Mouse (Mus musculus) limb, embryonic 11.5 days (tissue): Measurements from ENCODE around the gene Ciz1. TPM values are rescaled to one million over a fixed set of nuclear protein-coding genes. Genes with fewer than 3 reads are reported as not detected.

ENCODE experiments used
- ATAC-seq: fragments of 200-750 bp; cut with Nextera tagmentation; 2 replicates; pipeline ENCODE4 v1.8.0; 2017; ENCODE audit warnings: low read depth; ENCODE audit not compliant: insufficient number of reproducible peaks, low FRiP score, low TSS enrichment
- DNase-seq: peaks from one replicate; pipeline ENCODE4 v3.0.0-alpha.2; 2015; ENCODE audit warnings: low spot score
- H3K27ac ChIP-seq: fragments of 300-500 bp; sonication (generic); replicated peaks from 2 replicates; pipeline ENCODE4 v1.5.1; 2014; ENCODE audit warnings: low read depth, mild to moderate bottlenecking, low read length
- H3K27me3 ChIP-seq: fragments of 300-500 bp; sonication (generic); 2 replicates; pipeline ENCODE4 v1.6.1; 2014; ENCODE audit warnings: mild to moderate bottlenecking, low read length, mixed read lengths; ENCODE audit not compliant: control insufficient read depth, insufficient read depth
- H3K36me3 ChIP-seq: fragments of 300-500 bp; sonication (generic); 2 replicates; pipeline ENCODE4 v1.6.1; 2014; ENCODE audit warnings: mild to moderate bottlenecking, low read length, moderate library complexity, mixed read lengths; ENCODE audit not compliant: control insufficient read depth, insufficient read depth
- H3K4me1 ChIP-seq: fragments of 300-500 bp; sonication (generic); 2 replicates; pipeline ENCODE4 v1.6.1; 2014; ENCODE audit warnings: low read length, mixed read lengths; ENCODE audit not compliant: control insufficient read depth, insufficient read depth
- H3K4me2 ChIP-seq: fragments of 300-500 bp; sonication (generic); 2 replicates; pipeline ENCODE4 v1.6.1; 2014; ENCODE audit warnings: low read depth, mild to moderate bottlenecking, moderate library complexity; ENCODE audit not compliant: severe bottlenecking
- H3K4me3 ChIP-seq: fragments of 300-500 bp; sonication (generic); 2 replicates; pipeline ENCODE4 v1.5.1; 2014; ENCODE audit warnings: low read depth, low read length
- H3K9ac ChIP-seq: fragments of 300-500 bp; sonication (generic); 2 replicates; pipeline ENCODE4 v1.6.1; 2014; ENCODE audit warnings: mild to moderate bottlenecking, low read length
- H3K9me3 ChIP-seq: fragments of 300-500 bp; sonication (generic); 2 replicates; pipeline ENCODE4 v1.6.1; 2016; ENCODE audit warnings: low read length; ENCODE audit not compliant: control insufficient read depth
- WGBS: fragments of 180-500 bp; shearing (Covaris S2); extraction: QIAGEN DNeasy Blood & Tissue Kit; methylation state at CpG from one replicate; pipeline ENCODE4 v1.1.7; 2014; 5-methylcytosine and 5-hydroxymethylcytosine counted together
- polyA plus RNA-seq: library from polyadenylated mRNA; unstranded; fragments of >200 nt; fragmentation: Nextera tagmentation; extraction: Ambion mirVana; gene quantifications from 2 replicates; pipeline ENCODE4 v1.2.1, GENCODE M21; 2014

Ciz1 gene
- polyA plus RNA-seq, 1 experiment from 2014 or later, result 52.2 TPM

DNA sequence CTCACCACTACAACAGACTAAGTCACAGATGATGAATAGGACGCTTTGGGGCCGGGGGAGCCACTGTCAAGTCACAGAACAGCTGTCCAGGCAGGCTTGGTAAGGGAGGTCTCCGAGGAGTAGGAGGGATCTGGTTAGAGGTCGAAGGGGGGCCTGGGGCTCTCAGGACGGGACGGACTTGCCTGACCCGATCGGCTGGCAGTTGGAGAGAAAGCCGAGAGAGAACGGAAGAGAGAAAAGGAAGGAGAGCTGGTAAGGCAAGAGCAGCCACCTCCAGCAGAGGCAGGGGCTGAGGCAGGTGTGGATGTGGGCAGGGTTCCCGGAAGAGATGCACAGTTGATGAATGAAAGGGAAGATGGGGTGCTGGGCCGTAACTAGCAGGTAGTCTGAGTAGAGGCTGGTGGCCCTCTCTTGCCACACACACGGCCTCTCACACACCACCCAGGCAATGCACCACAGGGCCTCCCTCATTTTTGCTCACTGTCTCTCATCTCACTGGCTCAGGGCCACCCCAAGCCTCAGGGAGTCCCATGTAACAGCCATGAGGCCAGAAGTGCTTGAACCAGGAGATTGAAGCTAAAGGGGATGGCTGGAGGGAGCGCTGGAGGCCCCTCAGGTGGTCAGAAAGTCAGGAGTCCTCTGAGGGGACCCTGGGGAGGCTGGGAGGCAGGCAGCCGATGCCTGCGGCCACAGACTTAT, 43.1 kb upstream of the Ciz1 start:
- H3K36me3 ChIP-seq, result peaks cover 25% of the 10 kb centered on the region
- peaks cover 25% of the 10 kb centered on the region for H3K4me1 ChIP-seq
- ATAC-seq (no peak), DNase-seq (no peak)
- H3K27ac ChIP-seq, result 0 out of 2 replicates have a peak overlapping the region, but pooled peaks have one; percentile 8
- no peak overlapping the region for H3K4me2 ChIP-seq
- H3K4me3 ChIP-seq, result no peak overlapping the region
- WGBS, result 85% methylated on average over 16 of the region's 16 CpGs
- no peaks in the 10 kb centered on the region for H3K9me3 ChIP-seq
- H3K27me3 ChIP-seq, result no peaks in the 10 kb centered on the region
- no peak overlapping the region; the same call in 1 of the 2 replicates for H3K9ac ChIP-seq

DNA sequence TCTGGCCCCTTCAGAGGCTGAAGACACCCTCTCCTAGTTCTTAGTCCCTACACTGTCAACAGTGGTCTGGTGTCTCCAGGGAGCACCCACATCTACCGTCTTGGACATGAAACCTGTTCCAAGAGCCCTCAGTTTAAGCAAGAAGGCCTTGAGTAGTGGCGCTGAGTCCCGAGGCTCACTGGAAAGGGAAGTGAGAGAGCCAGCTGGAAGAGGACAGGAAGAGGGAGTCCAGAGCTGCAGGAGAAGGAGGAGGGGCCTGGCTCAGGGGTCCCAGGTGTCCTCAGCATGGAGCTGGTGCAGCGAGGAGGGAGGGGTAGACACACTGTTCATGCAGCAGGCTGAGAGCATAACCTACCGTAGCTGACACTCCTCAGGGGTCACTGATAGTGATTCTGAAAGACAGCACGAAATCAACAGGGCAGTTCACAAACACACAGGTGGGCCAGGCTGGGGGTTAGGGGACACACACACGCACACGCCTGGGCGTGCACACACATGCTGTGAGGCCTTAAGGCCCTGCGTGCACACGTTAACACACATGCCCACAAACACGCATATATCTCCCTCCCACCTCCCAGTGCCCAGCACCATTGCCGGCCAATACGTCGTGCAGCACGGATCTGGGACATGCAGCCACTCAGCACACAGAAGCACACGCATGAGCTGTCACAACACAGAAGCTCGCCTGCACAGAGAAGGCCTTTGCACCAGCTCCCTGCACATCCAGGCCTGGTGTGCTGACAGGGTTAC, 41.9 kb upstream of the Ciz1 start:
- H3K4me3 ChIP-seq, result no peak overlapping the region
- no peaks in the 10 kb centered on the region for H3K9me3 ChIP-seq
- no peak overlapping the region for H3K27ac ChIP-seq
- peak overlapping the region; percentile 99; the same call in 1 of the 2 replicates for H3K4me2 ChIP-seq
- peak overlapping the region; percentile 13; the same call in 1 of the 2 replicates for H3K9ac ChIP-seq
- peaks cover 20% of the 10 kb centered on the region for H3K36me3 ChIP-seq
- H3K4me1 ChIP-seq, result peaks cover 30% of the 10 kb centered on the region
- no peaks in the 10 kb centered on the region for H3K27me3 ChIP-seq
- WGBS, result 86% methylated on average over 18 of the region's 18 CpGs
- DNase-seq, result no peak
- no peak for ATAC-seq

DNA sequence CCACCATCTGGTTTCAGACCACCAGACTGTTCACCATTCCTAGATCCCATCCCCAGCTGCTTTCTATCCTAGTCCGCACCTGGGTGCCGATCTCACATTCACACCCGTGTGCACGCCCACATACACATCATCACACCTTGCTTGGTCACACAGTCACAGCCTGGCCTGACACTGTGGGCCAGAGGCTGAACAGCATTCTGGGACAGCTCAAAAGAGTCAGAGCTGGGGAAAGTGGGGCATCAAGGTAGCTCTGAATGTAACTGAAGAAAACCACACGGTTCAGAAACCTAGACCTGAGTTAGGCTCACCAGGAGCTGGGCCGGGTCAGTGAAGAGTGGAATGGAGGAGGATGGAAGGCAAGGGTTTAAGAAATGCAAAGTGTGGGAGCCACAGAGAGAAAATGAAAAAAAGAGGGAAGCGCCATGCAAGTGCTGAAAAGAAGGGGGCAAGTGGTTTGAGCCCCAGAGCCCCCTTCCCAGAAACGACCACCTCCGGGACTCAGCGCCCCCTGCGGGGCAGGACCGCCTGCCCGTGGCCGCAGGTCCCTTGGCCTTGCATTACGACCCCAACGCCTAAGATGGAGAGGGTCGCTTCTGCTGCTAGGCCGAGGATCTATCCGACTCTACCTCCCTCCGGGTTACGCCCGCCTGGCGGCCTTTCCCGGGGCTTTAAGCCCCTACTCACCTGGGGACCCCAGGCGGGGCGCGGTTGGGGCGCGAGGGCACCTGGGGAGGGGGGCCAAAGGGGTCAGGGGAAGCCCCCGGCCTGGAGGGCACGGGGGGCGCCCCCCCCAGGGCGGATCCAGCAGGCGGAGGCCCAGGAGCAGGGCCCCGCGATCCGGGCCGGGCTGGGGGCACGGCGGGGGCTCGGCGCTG, 40.4 kb upstream of the Ciz1 start:
- H3K9me3 ChIP-seq, result no peaks in the 10 kb centered on the region
- ATAC-seq (no peak), DNase-seq (peak; percentile 51)
- peak overlapping the region; percentile 99 for H3K4me2 ChIP-seq
- no peaks in the 10 kb centered on the region for H3K27me3 ChIP-seq
- H3K4me1 ChIP-seq, result peaks cover 43% of the 10 kb centered on the region
- H3K27ac ChIP-seq, result peak overlapping the region; percentile 76
- H3K36me3 ChIP-seq, result peaks cover 10% of the 10 kb centered on the region
- H3K9ac ChIP-seq, result peak overlapping the region; percentile 76
- peak overlapping the region; percentile 85 for H3K4me3 ChIP-seq
- 9% methylated on average over 31 of the region's 42 CpGs for WGBS

DNA sequence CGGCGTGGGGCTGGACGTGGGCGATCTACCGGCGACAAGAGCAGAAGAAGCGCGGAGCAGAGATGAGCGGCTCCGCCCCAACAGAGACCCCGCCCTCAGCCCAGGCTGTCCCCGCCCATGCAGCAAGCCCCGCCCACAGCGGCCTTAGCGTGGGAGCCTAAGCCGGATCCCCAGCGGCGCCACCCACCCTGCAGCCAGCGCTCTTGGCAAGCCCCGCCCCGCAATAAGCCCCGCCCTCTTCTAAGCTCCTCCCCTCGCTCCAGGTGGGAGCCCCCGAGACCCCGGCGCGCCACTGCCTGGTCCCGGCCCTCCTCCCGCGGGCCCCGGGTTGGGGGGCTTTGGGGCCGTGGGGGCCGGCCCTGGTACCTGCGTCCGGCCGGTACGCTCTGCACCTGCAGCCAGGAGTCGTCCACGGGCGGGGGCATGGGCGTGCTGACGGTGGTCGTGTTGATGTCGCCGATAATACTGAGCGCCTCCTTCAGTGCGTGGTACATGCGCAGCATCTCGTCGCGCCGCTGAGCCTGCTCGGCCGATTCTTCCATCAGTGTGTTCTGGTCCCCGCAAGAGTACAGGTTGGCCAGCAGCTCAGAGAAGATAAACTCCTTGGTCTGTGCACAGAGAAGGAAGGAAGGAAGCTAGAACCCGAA, 39.7 kb upstream of the Ciz1 start:
- H3K27me3 ChIP-seq, result no peaks in the 10 kb centered on the region
- no peaks in the 10 kb centered on the region for H3K9me3 ChIP-seq
- ATAC-seq (peak; percentile 31; the same call in 1 of the 2 replicates), DNase-seq (peak; percentile 97)
- peak overlapping the region; percentile 85 for H3K4me3 ChIP-seq
- WGBS, result 2% methylated on average over 32 of the region's 56 CpGs
- H3K27ac ChIP-seq, result peak overlapping the region; percentile 76
- peaks cover 8% of the 10 kb centered on the region for H3K36me3 ChIP-seq
- H3K4me1 ChIP-seq, result peaks cover 50% of the 10 kb centered on the region
- H3K4me2 ChIP-seq, result peak overlapping the region; percentile 99
- peak overlapping the region; percentile 76 for H3K9ac ChIP-seq

DNA sequence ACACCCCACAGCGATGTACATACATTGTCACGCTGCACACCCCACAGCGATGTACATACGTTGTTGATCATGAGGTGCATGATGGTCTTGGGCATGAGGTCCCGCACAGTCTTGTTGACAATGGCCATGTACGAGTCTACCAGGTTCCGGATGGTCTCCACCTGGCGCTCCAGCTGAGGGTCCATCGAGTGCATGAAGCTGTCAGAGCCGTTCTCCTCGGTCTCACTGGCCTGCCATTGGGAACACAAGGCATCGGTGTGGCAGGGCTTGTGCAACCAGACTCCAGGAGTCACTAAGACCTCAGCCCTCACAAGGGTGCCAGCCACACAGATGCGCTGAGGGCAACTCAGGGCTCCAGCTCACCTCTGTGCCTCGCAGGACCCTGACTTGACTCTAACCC, 37.3 kb upstream of the Ciz1 start:
- Histone ChIP-seq H3K9ac (no peak overlapping the region), H3K4me2 (no peak overlapping the region), H3K27me3 (no peaks in the 10 kb centered on the region), H3K27ac (peak overlapping the region; percentile 100), H3K36me3 (0 out of 2 replicates have a peak, but pooled peaks cover 2% of the 10 kb centered on the region), H3K4me1 (peaks cover 54% of the 10 kb centered on the region), H3K4me3 (no peak overlapping the region), H3K9me3 (no peaks in the 10 kb centered on the region)
- ATAC-seq (no peak), DNase-seq (no peak)
- WGBS, result 94% methylated on average over 14 of the region's 14 CpGs

DNA sequence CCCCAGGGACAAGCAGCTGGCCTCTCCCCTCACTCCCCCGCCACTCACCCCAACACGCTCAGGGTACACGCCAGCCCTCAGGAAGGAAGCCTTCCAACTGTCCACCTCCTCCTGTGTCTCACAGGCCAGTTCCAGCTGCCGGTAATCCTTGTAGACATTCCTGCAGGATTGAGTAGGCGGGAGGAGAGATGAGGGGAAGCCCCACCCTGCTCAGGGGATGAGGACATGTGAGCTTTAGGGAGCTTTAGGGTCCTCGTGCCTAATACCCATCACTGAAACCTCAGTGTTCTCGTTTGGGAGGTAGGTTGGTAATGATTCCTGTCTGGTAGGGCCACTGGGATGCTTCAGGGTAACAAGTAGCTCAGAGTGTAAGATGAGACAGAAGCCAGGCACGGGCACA, 36.4 kb upstream of the Ciz1 start:
- Histone ChIP-seq H3K4me1 (peaks cover 54% of the 10 kb centered on the region), H3K27me3 (no peaks in the 10 kb centered on the region), H3K27ac (peak overlapping the region; percentile 100), H3K4me3 (no peak overlapping the region), H3K9ac (no peak overlapping the region; the same call in 1 of the 2 replicates), H3K36me3 (no peaks in the 10 kb centered on the region), H3K9me3 (no peaks in the 10 kb centered on the region), H3K4me2 (peak overlapping the region; percentile 29; the same call in 1 of the 2 replicates)
- DNase-seq, result peak; percentile 47
- WGBS, result 7% methylated on average over 8 of the region's 8 CpGs
- ATAC-seq, result no peak

DNA sequence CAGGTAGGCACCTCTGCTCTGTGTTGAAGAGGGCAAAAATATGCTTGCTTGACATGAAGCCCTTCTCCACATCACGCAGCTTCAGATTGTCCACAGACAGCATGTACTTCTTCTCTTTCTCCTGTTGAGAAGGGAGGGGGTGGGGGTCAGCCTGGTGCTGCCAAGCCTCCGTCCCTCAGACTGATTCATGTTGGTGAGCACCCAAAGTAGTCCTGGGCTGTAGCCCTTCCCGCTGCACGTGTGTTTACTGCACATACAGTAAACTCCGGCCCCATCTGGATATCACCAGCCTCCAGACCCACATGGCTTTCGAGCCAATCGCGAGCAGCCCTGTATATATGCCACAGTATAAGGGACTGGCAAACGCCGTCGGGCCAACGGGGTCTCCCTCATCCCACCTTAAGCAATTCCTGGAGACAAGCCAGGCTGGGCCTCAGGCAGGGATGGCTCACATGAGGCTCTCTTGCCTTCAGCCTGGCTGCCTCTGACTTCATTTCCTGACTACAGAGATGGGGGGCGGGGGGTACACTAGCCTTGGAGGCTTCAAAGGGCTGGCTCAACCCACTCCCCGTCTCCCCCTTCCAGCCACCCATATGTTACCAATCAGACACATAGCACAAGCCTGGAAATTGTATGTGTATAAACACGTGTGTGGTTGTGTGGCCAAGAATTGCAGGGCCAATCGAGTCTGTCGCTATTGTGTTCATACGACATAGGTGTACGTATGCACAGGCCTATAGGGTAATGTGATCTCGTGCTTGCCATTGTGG, 35.1 kb upstream of the Ciz1 start:
- H3K27ac ChIP-seq, result peak overlapping the region; percentile 100
- peak overlapping the region; percentile 74; the same call in 1 of the 2 replicates for H3K4me3 ChIP-seq
- WGBS, result 20% methylated on average over 20 of the region's 20 CpGs
- peak overlapping the region; percentile 58 for H3K9ac ChIP-seq
- no peaks in the 10 kb centered on the region for H3K9me3 ChIP-seq
- peak; percentile 85 for DNase-seq
- ATAC-seq, result peak; percentile 58
- H3K27me3 ChIP-seq, result no peaks in the 10 kb centered on the region
- no peaks in the 10 kb centered on the region for H3K36me3 ChIP-seq
- H3K4me1 ChIP-seq, result peaks cover 48% of the 10 kb centered on the region
- peak overlapping the region; percentile 96 for H3K4me2 ChIP-seq
